Mouse (Mus musculus) telencephalon, adult 2 months (tissue): ENCODE results near the gene Ccdc142.

ENCODE experiments used
- DNase-seq: peaks from one replicate; pipeline ENCODE4 v3.0.0-alpha.2; 2011; ENCODE audit warnings: low read depth, low spot score

Ccdc142 gene

GRCm38 (mm10) chr6:83084477-83084876, 16.9 kb upstream of the Ccdc142 start:
- no peak for DNase-seq

GRCm38 (mm10) chr6:83086121-83087035, 15.0 kb upstream of the Ccdc142 start, which contains the start of gene Lbx2:
Gene Lbx2, plus strand, starts transcription at chr6:83086367.
- no peak for DNase-seq

- no peak for DNase-seq
These were observed 14.0 kb upstream of the Ccdc142 start for GRCm38 (mm10) chr6:83087205-83087925.

- DNase-seq: no peak
These were observed 13.5 kb upstream of the Ccdc142 start for GRCm38 (mm10) chr6:83087926-83088260.

GRCm38 (mm10) chr6:83092416-83093127, 8.8 kb upstream of the Ccdc142 start:
- no peak for DNase-seq

GRCm38 (mm10) chr6:83095968-83096367, 5.4 kb upstream of the Ccdc142 start:
- no peak for DNase-seq

- no peak for DNase-seq
These were observed 3.0 kb upstream of the Ccdc142 start for GRCm38 (mm10) chr6:83098411-83098810.

- no peak for DNase-seq
These were observed 521 bp downstream of the Ccdc142 start for GRCm38 (mm10) chr6:83101688-83102556.

- DNase-seq: no peak
These were observed 1.8 kb downstream of the Ccdc142 start for GRCm38 (mm10) chr6:83103130-83103650.

GRCm38 (mm10) chr6:83104158-83104557, 2.8 kb downstream of the Ccdc142 start:
- peak; percentile 62 for DNase-seq

- peak; percentile 31 for DNase-seq
These were observed 6.4 kb downstream of the Ccdc142 start for GRCm38 (mm10) chr6:83107566-83108400.

GRCm38 (mm10) chr6:83108762-83109668, 7.6 kb downstream of the Ccdc142 start, which contains the start of gene Mrpl53:
Gene Mrpl53, plus strand, starts transcription at chr6:83109040.
- peak; percentile 54 for DNase-seq

- no peak for DNase-seq
These were observed 10.2 kb downstream of the Ccdc142 start for GRCm38 (mm10) chr6:83111510-83112136.

GRCm38 (mm10) chr6:83115011-83115671, 13.7 kb downstream of the Ccdc142 start, which contains the start of gene Mogs:
Gene Mogs, plus strand, starts transcription at chr6:83115496.
- DNase-seq: no peak

GRCm38 (mm10) chr6:83115682-83116372, 14.4 kb downstream of the Ccdc142 start:
- no peak for DNase-seq

- DNase-seq: no peak
These were observed 15.2 kb downstream of the Ccdc142 start for GRCm38 (mm10) chr6:83116373-83117164.

GRCm38 (mm10) chr6:83117165-83117438, 15.7 kb downstream of the Ccdc142 start:
- no peak for DNase-seq
